40 mouse cellular contexts compared by ENCODE assay signal in genomic region chr19:3975866-3976265, GRCm38 (mm10). TPM values are rescaled to one million over a fixed set of nuclear protein-coding genes. Genes with fewer than 3 reads are reported as not detected.
"Had no signal": no experiment of that assay in that cellular context is flagged by ENCODE, and none has a peak within 500 bp of the region (broad histone marks: within the 10 kb centered on the region; RNA-seq: fewer than 3 reads in every experiment).

No protein-coding gene starts in this region.

- H3K27ac ChIP-seq: gastrocnemius, adult 2 months; heart, embryonic 10.5 days; hindbrain, embryonic 13.5 days; hindbrain, embryonic 15.5 days; hindbrain, postnatal 0 days; intestine, embryonic 15.5 days; layer of hippocampus, adult 2 months; limb, embryonic 13.5 days; limb, embryonic 15.5 days had no signal

- H3K4me2 ChIP-seq: heart, embryonic 12.5 days; hindbrain, embryonic 13.5 days; hindbrain, embryonic 15.5 days; intestine, embryonic 15.5 days; limb, embryonic 13.5 days; limb, embryonic 15.5 days had no signal

- H3K36me3 ChIP-seq: heart, embryonic 10.5 days; heart, embryonic 12.5 days; hindbrain, embryonic 13.5 days; hindbrain, embryonic 15.5 days; intestine, embryonic 15.5 days; limb, embryonic 13.5 days; limb, embryonic 15.5 days had no signal

- H3K4me3 ChIP-seq: gastrocnemius, adult 2 months; heart, embryonic 10.5 days; heart, embryonic 12.5 days; hindbrain, embryonic 13.5 days; hindbrain, embryonic 15.5 days; intestine, embryonic 15.5 days; layer of hippocampus, adult 2 months; limb, embryonic 13.5 days; limb, embryonic 15.5 days had no signal

- H3K9ac ChIP-seq: heart, embryonic 12.5 days; hindbrain, embryonic 13.5 days; hindbrain, embryonic 15.5 days; intestine, embryonic 15.5 days; limb, embryonic 13.5 days; limb, embryonic 15.5 days had no signal

- ATAC-seq: hindbrain, postnatal 0 days; inflammation-experienced regulatory T-cells, adult 6 months; intestine, embryonic 15.5 days; intestine, postnatal 0 days had no signal

- DNase-seq: gastrocnemius, adult 2 months; gastrocnemius, postnatal 10 days; gastrocnemius, postnatal 25 days; heart, adult 18-20 months; heart, postnatal 10 days; heart, postnatal 36 days; kidney, adult 18-20 months; kidney, adult 8-10 months; kidney, postnatal 10 days; kidney, postnatal 25 days; kidney, postnatal 4 days; left cerebral cortex, postnatal 4 days had no signal

- H3K27me3 ChIP-seq: hindbrain, embryonic 15.5 days; intestine, embryonic 15.5 days; limb, embryonic 13.5 days had no signal

- H3K4me1 ChIP-seq: heart, embryonic 12.5 days; hindbrain, embryonic 15.5 days had no signal

- H3K9me3 ChIP-seq: heart, embryonic 10.5 days; heart, embryonic 12.5 days; hindbrain, embryonic 13.5 days; hindbrain, embryonic 15.5 days; intestine, embryonic 15.5 days; limb, embryonic 13.5 days; limb, embryonic 15.5 days had no signal

RNA-seq across cellular contexts. Expression of gene Aldh3b2, which starts 3.7 kb away (rescaled TPM):
- total RNA-seq: granulocyte monocyte progenitor cell, adult 5-6 weeks; hematopoietic stem cell, adult 5-6 weeks; liver, adult 2 months had no signal
- polyA plus RNA-seq: inflammation-experienced regulatory T-cells, adult 6 months had no signal

RNA-seq across cellular contexts. Expression of gene Tbx10, which starts 16.7 kb away (rescaled TPM):
- total RNA-seq: gastrocnemius, adult 2 months; gastrocnemius, postnatal 10 days; gastrocnemius, postnatal 25 days; gastrocnemius, postnatal 4 days; granulocyte monocyte progenitor cell, adult 5-6 weeks; heart, adult 18-20 months; heart, adult 8-10 months; heart, postnatal 10 days; heart, postnatal 36 days; hematopoietic stem cell, adult 5-6 weeks; hindbrain, postnatal 0 days; layer of hippocampus, adult 2 months; layer of hippocampus, postnatal 10 days; layer of hippocampus, postnatal 25 days; left cerebral cortex, adult 8-10 months; left cerebral cortex, postnatal 10 days; left cerebral cortex, postnatal 25 days; left cerebral cortex, postnatal 4 days; liver, adult 2 months had no signal
- polyA plus RNA-seq: frontal cortex, adult 2 months; heart, embryonic 12.5 days; heart, embryonic 14.5 days; heart, embryonic 16.5 days; inflammation-experienced regulatory T-cells, adult 6 months; limb, embryonic 13.5 days; limb, embryonic 15.5 days; liver, adult 2 months had no signal

RNA-seq across cellular contexts. Expression of gene Aldh3b3, which starts 17.4 kb away (rescaled TPM):
- total RNA-seq: gastrocnemius, adult 2 months; gastrocnemius, postnatal 10 days; gastrocnemius, postnatal 25 days; granulocyte monocyte progenitor cell, adult 5-6 weeks; hematopoietic stem cell, adult 5-6 weeks; hindbrain, postnatal 0 days; layer of hippocampus, adult 2 months; layer of hippocampus, postnatal 10 days; layer of hippocampus, postnatal 25 days; left cerebral cortex, postnatal 10 days; left cerebral cortex, postnatal 4 days had no signal
- polyA plus RNA-seq: heart, embryonic 10.5 days; heart, embryonic 12.5 days; heart, embryonic 14.5 days; heart, embryonic 16.5 days; hindbrain, embryonic 11.5 days; hindbrain, embryonic 13.5 days; hindbrain, embryonic 15.5 days; hindbrain, postnatal 0 days; inflammation-experienced regulatory T-cells, adult 6 months; intestine, embryonic 15.5 days; intestine, postnatal 0 days; kidney, embryonic 14.5 days; kidney, embryonic 16.5 days; limb, embryonic 11.5 days had no signal
